Mouse (Mus musculus): ENCODE measurements around the gene Adcy9. TPM values are rescaled to one million over a fixed set of nuclear protein-coding genes. Genes with fewer than 3 reads are reported as not detected.
A peak's percentile ranks its signal among the peaks of the same experiment; 100 is the strongest.
"Not testable (repeated sequence)": the region's sequence is repeated elsewhere in the genome, so short reads cannot be mapped to it uniquely, and the experiment has no call there.

Adcy9 gene
- total RNA-seq, 1 experiment from 2014 or later = 2.8 TPM

GRCm38 (mm10) chr16:4293259-4293658, 127.0 kb downstream of the Adcy9 start:
- ATAC-seq (replicated peaks; ENCODE audit: insufficient number of reproducible peaks, low FRiP score, low TSS enrichment, poor library complexity, severe bottlenecking) = no peak

DNA sequence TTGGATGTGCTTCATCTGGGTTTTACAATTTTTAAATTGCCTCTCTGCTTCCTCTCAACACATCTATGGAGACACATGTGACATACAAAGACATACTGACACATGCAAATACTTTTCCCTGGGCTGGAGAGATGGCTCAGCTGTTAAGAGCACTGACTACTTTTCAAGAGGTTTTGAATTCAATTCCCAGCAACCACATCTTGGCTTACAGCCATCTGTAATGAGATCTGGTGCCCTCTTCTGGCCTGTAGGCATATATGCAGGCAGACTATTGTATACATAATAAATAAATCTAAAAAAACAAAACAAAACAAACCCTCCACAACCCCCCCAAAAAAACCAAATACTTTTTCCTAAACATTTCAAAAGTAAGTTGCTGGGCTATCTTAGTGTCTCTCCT, 130.8 kb downstream of the Adcy9 start:
- ATAC-seq (replicated peaks; ENCODE audit: insufficient number of reproducible peaks, low FRiP score, low TSS enrichment, poor library complexity, severe bottlenecking) = no peak

- no peak for ATAC-seq (replicated peaks; ENCODE audit: insufficient number of reproducible peaks, low FRiP score, low TSS enrichment, poor library complexity, severe bottlenecking)
These were observed 133.7 kb downstream of the Adcy9 start for GRCm38 (mm10) chr16:4286593-4286992.

GRCm38 (mm10) chr16:4285257-4285656, 135.0 kb downstream of the Adcy9 start:
- ATAC-seq (replicated peaks; ENCODE audit: insufficient number of reproducible peaks, low FRiP score, low TSS enrichment, poor library complexity, severe bottlenecking) = no peak

DNA sequence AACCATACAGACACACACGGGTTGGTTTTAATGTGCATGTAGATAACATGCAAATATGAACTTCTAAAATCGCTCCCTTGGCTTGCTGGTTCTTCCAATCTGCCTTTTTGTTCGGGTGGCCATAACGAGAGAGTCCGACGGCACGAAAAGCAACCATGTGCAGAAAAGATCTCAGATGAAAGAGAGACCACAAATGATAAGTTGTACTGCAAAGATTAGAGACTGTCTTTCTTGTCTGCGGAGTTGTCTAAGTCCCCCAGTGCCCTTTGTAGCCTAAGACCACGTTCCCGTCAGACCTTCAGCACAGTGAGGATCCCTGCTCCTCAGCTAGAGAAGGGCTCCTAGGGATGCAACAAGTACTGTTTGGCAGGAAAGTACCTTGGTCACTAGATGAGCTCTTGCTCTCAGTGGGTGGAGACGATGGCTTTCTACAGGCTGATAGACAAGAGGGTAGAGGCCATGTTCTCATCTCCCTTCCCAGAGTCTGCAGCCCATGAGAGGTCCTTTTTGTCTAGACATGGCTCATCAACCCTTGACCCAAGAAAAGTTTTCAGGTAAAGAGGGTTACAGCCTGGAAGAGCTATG, 136.9 kb downstream of the Adcy9 start:
- no peak for ATAC-seq (replicated peaks; ENCODE audit: insufficient number of reproducible peaks, low FRiP score, low TSS enrichment, poor library complexity, severe bottlenecking)

DNA sequence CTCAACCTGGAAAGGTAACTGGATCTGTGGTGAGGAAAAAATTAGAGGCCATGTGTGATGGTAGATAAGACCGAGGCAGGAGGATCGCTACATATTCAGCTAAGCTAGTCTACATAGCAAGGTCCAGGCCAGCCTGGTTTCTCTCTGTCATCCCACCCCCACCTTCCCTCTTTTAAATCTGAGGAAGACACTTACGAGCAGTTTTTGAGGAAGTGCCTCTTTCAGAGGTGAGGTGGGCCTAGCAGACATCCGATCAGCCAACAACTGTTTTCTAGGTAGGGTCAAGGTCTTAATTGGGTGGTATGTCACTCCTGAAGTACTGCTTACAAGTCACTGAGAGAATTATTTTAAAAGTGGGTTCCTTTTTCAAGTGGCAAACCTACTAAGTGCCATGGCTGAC, 138.8 kb downstream of the Adcy9 start:
- ATAC-seq (replicated peaks; ENCODE audit: insufficient number of reproducible peaks, low FRiP score, low TSS enrichment, poor library complexity, severe bottlenecking) = no peak

DNA sequence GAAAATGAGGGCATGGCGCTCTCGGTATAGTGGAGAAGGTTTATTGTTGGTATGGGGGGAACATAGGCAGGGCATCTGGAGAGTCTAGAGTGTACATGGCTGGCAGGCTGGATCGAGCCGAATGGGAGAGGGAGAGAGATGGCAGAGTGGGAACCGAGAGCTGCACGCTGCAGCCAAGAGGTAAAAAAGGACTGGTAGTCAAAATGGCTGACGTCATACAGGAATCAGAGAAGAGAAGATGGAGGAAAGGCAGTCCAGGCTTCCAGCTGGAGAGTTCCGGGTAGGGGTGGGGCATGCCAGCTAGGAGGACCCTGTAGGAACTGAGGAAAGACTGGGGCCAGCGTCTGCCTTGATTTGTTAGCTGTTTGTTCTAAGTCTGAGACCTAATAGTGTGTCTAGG, 139.3 kb downstream of the Adcy9 start:
- no peak for ATAC-seq (replicated peaks; ENCODE audit: insufficient number of reproducible peaks, low FRiP score, low TSS enrichment, poor library complexity, severe bottlenecking)

DNA sequence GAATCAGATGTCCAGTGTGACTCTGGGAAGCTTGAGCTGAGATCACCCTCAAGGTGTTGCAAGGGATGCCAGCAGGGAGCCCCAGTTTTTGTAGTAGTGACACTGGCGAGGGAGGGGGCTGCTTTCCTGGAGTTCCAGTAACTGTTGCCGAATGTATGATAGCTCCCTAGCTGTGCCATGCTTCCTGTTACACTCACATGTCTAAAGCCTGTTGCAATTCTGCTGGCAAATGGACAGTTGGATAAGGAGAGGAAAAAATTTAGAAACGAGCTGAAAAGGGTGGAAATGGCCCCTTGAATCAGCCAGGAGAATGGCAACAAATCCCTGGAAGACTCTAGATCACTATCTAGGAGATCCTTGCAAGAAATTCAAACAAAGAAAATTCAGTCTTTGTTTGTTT, 140.7 kb downstream of the Adcy9 start:
- no peak for ATAC-seq (replicated peaks; ENCODE audit: insufficient number of reproducible peaks, low FRiP score, low TSS enrichment, poor library complexity, severe bottlenecking)

DNA sequence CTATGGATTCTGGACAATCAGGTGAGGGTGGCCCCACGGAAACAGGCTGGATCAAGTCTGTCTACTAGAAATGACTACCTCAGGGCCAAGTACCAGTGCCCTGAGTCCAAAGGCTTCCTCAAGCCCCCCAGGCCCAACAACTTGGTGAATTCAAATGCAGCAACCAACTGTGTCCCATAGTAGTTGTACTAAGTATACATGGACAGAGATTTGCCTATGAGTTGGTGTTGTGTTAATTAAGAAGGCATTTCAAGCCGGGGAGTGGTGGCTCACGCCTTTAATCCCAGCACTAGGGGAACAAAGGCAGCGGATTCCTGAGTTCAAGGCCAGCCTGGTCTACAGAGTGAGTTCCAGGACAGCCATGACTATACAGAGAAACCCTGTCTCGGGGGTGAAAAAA, 143.7 kb downstream of the Adcy9 start:
- ATAC-seq (replicated peaks; ENCODE audit: insufficient number of reproducible peaks, low FRiP score, low TSS enrichment, poor library complexity, severe bottlenecking) = no peak

GRCm38 (mm10) chr16:4276151-4276550, 144.1 kb downstream of the Adcy9 start:
- no peak for ATAC-seq (replicated peaks; ENCODE audit: insufficient number of reproducible peaks, low FRiP score, low TSS enrichment, poor library complexity, severe bottlenecking)

GRCm38 (mm10) chr16:4273702-4274476, 146.4 kb downstream of the Adcy9 start:
- ATAC-seq (replicated peaks; ENCODE audit: insufficient number of reproducible peaks, low FRiP score, low TSS enrichment, poor library complexity, severe bottlenecking) = no peak

DNA sequence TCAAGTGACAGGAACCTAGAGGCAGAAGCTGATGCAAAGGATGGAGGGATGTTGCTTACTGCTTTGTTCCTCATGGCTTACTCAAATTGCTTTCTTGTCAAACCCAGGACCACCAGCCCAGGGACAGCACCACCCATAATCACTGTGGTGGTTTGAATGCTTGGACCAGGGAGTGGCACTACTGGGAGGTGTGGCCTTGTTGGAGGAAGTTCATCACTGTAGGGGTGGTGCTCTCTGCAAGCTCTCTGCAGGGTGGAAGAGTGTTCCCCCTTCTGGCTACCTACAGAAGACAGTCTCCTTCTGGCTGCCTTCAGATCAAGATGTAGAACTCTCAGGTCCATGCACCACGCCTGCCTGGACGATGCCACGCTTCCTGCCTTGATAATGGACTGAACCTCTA, 148.0 kb downstream of the Adcy9 start:
- ATAC-seq (replicated peaks; ENCODE audit: insufficient number of reproducible peaks, low FRiP score, low TSS enrichment, poor library complexity, severe bottlenecking) = no peak

DNA sequence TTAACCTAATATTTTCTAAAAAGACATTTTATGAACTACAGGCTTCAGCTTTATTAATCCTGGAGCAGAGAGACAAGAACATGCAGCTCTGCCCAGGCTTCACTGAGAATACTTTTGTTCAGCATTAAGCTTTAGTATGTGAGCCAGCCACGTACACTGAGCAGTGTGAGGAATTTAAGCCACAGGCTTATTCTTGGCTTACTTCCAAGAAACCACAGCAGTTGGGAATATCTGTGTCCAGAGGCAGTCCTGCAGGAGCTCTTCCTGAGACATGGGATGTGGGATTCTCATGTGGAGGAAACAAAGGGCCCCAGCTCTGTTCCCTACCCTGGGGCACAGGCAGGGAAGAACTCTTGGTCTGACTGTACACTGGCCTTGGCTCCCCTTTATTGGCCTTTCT, 149.4 kb downstream of the Adcy9 start:
- no peak for ATAC-seq (replicated peaks; ENCODE audit: insufficient number of reproducible peaks, low FRiP score, low TSS enrichment, poor library complexity, severe bottlenecking)

GRCm38 (mm10) chr16:4267857-4268666, 152.2 kb downstream of the Adcy9 start:
- peak; percentile 74 for ATAC-seq (replicated peaks; ENCODE audit: insufficient number of reproducible peaks, low FRiP score, low TSS enrichment, poor library complexity, severe bottlenecking)

GRCm38 (mm10) chr16:4267453-4267852, 152.8 kb downstream of the Adcy9 start:
- no peak for ATAC-seq (replicated peaks; ENCODE audit: insufficient number of reproducible peaks, low FRiP score, low TSS enrichment, poor library complexity, severe bottlenecking)

DNA sequence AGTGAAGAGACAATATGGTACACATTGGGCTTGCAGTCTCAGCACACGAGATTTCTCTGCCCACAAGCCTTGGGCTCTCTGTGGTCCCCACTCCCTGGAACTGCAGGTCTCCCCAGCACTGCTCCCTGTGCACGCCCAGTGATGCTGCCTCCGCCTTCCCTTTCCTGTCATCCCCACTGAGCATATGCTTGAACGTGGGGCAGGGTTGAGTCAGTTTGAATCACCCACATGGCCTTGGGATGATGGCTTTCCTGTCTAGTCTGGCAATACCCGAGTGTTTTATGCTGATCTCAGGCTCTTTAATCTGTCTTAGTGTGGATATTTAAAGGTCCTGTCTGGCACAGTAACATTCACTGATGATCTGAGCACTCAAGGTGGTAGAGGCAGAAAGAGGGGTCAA, 154.9 kb downstream of the Adcy9 start:
- no peak for ATAC-seq (replicated peaks; ENCODE audit: insufficient number of reproducible peaks, low FRiP score, low TSS enrichment, poor library complexity, severe bottlenecking)

GRCm38 (mm10) chr16:4263486-4263885, 156.8 kb downstream of the Adcy9 start:
- ATAC-seq (replicated peaks; ENCODE audit: insufficient number of reproducible peaks, low FRiP score, low TSS enrichment, poor library complexity, severe bottlenecking) = no peak

DNA sequence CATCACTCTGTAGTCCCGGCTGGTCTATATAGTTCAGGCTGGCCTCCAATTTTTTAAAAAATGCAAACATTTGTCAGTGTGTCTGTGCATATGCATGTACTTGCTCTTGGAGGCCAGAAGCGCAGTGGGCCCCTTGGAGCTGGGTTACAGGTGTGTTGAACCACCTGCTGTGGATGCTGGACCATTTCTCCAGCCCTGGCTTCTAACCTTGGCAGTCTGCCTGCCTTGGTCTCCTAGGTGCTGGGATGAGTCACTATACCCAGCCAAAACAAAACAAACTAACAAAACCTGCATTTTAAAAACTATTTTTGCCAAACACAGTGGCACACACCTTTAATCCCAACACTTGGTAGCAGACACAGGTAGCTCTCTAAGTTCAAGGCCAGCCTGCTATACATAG, 162.8 kb downstream of the Adcy9 start:
- ATAC-seq (replicated peaks; ENCODE audit: insufficient number of reproducible peaks, low FRiP score, low TSS enrichment, poor library complexity, severe bottlenecking) = no peak

GRCm38 (mm10) chr16:4248791-4249190, 171.5 kb downstream of the Adcy9 start:
- no peak for ATAC-seq (replicated peaks; ENCODE audit: insufficient number of reproducible peaks, low FRiP score, low TSS enrichment, poor library complexity, severe bottlenecking)

DNA sequence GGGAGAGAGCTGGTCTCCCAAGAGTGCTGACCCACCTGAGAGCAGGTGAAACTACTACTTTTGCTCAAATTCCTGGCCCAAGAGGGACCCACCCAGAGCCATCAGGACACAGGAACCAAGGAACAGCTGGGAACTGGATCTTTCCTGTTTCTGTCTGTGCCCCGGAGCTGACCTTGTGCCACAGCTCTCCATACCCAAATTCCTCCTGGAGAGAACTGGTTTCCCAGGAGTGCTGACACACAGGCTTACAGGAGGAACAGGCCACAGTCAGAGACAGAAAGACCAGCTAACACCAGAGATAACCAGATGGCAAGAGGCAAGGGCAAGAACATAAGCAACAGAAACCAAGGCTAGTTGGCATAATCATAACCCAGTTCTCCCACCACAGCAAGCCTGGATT, 175.1 kb downstream of the Adcy9 start:
- ATAC-seq (replicated peaks; ENCODE audit: insufficient number of reproducible peaks, low FRiP score, low TSS enrichment, poor library complexity, severe bottlenecking) = not testable (repeated sequence)

Data from monocyte, adult 5-6 weeks (primary cell).